Mouse (Mus musculus): ENCODE results near the gene Zpr1.
"Not testable (repeated sequence)": the region's sequence is repeated elsewhere in the genome, so short reads cannot be mapped to it uniquely, and the experiment has no call there.

Zpr1 gene

DNA sequence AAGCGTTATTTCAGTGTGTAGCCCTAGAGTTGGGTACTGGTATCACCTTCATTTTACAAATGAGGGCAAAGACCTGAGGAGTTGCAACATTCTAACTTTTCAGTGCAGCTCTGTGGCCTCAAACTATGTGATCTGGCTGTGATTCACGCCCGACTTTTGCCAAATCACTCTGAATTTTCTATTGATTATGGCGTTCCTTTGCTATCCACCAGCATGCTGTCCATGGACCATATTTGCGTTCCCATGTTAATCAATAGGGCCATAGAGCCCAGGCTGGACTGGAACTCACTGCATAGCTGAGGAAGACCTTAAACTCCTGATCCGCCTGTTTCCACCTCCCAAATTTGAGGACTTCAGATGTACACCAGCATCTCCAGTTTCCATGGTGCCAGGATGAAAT is 13.8 kb upstream of the Zpr1 start:
- in situ Hi-C loops (cut with MboI; ENCODE audit: low sequenced_read_pairs) = no loop called here

GRCm38 (mm10) chr9:46261131-46261530 is 11.7 kb upstream of the Zpr1 start:
- in situ Hi-C loops (cut with MboI; ENCODE audit: low sequenced_read_pairs) = no loop called here

DNA sequence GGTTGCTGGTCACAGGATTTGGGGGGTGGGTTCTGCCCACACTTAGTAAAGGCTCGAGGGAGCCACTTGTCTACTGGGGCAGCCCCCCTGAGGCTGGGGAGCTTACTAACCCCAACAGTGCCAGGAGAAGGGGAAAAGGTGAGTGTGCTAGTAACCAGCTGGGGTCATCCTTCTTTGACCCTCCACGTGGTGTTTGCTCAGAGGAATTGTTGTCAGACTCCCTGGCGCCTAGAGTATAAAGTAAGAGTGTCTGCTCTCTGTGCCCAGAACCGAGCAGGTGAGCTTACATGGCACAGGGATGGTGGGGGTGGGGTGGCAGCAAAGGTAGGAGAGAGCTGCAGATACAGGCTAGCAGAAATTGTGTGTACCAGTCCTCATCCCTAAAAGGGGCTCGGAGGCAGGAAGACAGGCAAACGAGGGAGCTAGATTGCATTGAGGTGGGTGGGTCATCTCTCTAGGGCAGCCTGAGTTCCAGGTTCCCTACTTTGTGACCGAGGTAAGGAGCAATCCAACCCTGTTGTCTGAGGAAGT is 4.5 kb upstream of the Zpr1 start, which contains the start of gene Apoa5:
TSS of gene Apoa5 (plus strand) at position 291 of the 531 bp plus-strand sequence.
- in situ Hi-C loops (cut with MboI; ENCODE audit: low sequenced_read_pairs) = no loop called here

- in situ Hi-C loops (cut with MboI; ENCODE audit: low sequenced_read_pairs) = no loop called here
These were observed 3.7 kb upstream of the Zpr1 start for GRCm38 (mm10) chr9:46269125-46269524.

DNA sequence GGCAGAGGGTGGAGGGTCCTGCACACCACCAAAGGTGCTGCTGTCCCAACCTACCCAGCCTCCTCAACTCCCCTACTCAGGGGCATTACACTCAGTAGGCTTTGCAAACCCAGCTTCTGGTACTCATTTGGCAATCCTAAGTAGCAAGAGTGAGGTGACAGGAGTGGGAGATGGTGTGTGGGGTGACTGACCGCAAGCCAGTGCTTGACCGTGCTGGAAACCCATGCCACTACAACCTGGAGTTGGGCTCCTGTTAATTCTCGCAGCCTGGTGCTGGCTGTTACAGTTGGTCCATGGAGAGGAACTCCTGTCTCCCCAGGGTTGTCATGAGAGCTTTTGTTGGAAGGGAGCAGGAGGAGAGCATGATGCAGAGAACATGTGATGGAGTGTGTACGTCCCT is 2.1 kb upstream of the Zpr1 start:
- in situ Hi-C loops (cut with MboI; ENCODE audit: low sequenced_read_pairs) = no loop called here

- in situ Hi-C loops (cut with MboI; ENCODE audit: low sequenced_read_pairs) = no loop called here
These were observed 794 bp upstream of the Zpr1 start for GRCm38 (mm10) chr9:46272070-46272469.

DNA sequence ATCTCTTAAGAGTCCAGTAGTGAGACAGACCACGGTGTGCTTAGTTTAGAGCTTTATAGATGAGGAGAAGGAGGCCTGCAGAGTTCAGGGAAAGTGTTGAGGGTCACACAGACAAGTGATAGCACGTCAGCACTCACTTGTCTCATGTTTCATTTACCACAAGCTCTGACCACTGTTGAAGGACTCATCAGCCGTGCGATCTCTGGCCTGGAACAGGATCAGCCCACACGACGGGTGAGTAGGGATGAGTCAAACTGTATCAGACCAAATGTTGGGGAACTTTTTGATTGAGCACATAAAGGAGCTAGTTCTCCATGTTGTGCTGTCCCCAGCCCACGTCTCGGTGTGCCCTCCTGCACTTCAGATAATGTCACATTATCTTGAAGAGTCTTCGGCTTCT is 1.6 kb downstream of the Zpr1 start:
- in situ Hi-C loops (cut with MboI; ENCODE audit: low sequenced_read_pairs) = no loop called here

- in situ Hi-C loops (cut with MboI; ENCODE audit: low sequenced_read_pairs) = no loop called here
These were observed 10.0 kb downstream of the Zpr1 start, which contains the start of gene Bud13 for GRCm38 (mm10) chr9:46282631-46283436. Gene Bud13, plus strand, starts transcription at chr9:46283008.

DNA sequence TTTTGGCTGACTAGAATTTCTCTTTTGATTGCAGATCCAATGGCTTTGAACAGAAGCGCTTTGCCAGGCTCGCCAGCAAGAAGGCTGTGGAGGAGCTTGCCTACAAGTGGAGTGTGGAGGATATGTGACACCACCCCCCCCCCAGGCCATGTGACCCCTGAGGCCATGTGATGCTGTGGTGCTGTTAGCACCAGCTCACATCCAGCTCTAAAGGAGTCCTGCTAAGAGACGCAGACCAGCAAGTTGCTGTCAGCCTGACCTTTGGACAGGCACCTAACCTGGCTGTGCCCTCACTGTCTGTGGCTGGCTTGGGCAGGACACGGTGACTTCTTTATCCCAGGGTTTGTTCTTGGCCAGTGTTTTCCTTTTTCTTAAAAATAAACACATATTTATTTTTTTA is 25.5 kb downstream of the Zpr1 start:
- in situ Hi-C loops (cut with MboI; ENCODE audit: low sequenced_read_pairs) = no loop called here

GRCm38 (mm10) chr9:46302142-46302541 is 29.3 kb downstream of the Zpr1 start:
- in situ Hi-C loops (cut with MboI; ENCODE audit: low sequenced_read_pairs) = no loop called here

DNA sequence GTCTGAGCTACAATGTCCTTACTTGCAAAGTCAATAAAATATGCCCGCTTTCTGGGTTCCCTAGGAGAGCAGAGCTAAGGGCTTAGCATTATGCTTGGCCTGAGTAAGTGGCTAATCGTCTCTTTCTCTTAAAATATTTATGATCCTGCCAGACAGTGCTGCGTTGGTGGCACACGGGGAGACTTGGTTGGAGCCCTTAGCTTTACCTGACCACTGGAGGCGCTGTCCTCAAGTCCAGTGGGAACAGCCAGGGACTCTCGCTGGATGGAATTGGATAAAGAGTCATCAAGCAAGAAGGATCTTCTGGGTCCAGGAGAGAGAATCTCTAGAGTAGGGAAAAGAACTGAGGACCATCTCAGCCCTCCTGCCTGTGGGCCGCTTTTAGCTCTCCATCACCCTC is 36.3 kb downstream of the Zpr1 start:
- in situ Hi-C loops (cut with MboI; ENCODE audit: low sequenced_read_pairs) = no loop called here

GRCm38 (mm10) chr9:46314507-46314906 is 41.6 kb downstream of the Zpr1 start:
- in situ Hi-C loops (cut with MboI; ENCODE audit: low sequenced_read_pairs) = no loop called here

GRCm38 (mm10) chr9:46314921-46315320 is 42.1 kb downstream of the Zpr1 start:
- in situ Hi-C loops (cut with MboI; ENCODE audit: low sequenced_read_pairs) = no loop called here

GRCm38 (mm10) chr9:46315807-46316365 is 43.0 kb downstream of the Zpr1 start:
- in situ Hi-C loops (cut with MboI; ENCODE audit: low sequenced_read_pairs) = no loop called here

GRCm38 (mm10) chr9:46316388-46316787 is 43.5 kb downstream of the Zpr1 start:
- in situ Hi-C loops (cut with MboI; ENCODE audit: low sequenced_read_pairs) = no loop called here

- in situ Hi-C loops (cut with MboI; ENCODE audit: low sequenced_read_pairs) = no loop called here
These were observed 44.0 kb downstream of the Zpr1 start for GRCm38 (mm10) chr9:46316909-46317308.

DNA sequence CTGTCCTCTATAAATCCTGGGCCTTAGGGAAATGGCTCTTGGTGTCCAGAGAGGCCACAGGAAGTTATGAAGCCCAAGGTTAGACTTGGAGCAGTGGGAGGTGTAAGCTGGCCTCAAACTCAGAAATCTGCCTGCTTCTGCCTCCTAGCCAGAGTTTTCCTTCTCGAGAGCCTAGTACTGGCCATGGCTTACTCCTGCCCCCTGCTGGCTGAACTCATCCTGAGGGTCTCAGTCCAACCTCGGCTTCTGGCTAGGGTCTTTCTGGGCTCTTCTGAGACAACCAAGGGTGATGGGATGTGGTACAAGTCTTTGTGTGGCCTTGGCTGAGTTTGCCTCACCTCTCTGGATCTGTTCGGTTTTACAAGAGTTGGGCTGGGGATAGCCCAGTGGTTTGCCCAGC is 45.1 kb downstream of the Zpr1 start:
- in situ Hi-C loops (cut with MboI; ENCODE audit: low sequenced_read_pairs) = no loop called here

- in situ Hi-C loops (cut with MboI; ENCODE audit: low sequenced_read_pairs) = not testable (repeated sequence)
These were observed 47.0 kb downstream of the Zpr1 start, which contains the start of gene 4931429L15Rik for GRCm38 (mm10) chr9:46319886-46320285. Gene 4931429L15Rik, minus strand, starts transcription at chr9:46319986.

GRCm38 (mm10) chr9:46320461-46320860 is 47.6 kb downstream of the Zpr1 start:
- in situ Hi-C loops (cut with MboI; ENCODE audit: low sequenced_read_pairs) = no loop called here

- in situ Hi-C loops (cut with MboI; ENCODE audit: low sequenced_read_pairs) = no loop called here
These were observed 54.0 kb downstream of the Zpr1 start for GRCm38 (mm10) chr9:46326694-46327405.

All from CH12F3 (cell line).